ENCODE assay signal across 10 mouse cellular contexts in genomic region chr15:63079825-63080224, GRCm38 (mm10).
A peak's percentile ranks its signal among the peaks of the same experiment; 100 is the strongest.
DNase-seq lines count a peak whose midpoint lies in the region; ATAC-seq and TF ChIP-seq lines count a peak whose summit lies in the region.
"Had no signal": no experiment of that assay in that cellular context is flagged by ENCODE, and none has a peak within 500 bp of the region (broad histone marks: within the 10 kb centered on the region; RNA-seq: fewer than 3 reads in every experiment).

No protein-coding gene starts in this region.

- 35% methylated on average over 4 of the region's 4 CpGs for WGBS in forebrain, embryonic 13.5 days
- WGBS in forebrain, embryonic 11.5 days, result 69% methylated on average over 4 of the region's 4 CpGs
- 71% methylated on average over 4 of the region's 4 CpGs for WGBS in midbrain, embryonic 11.5 days
- 20% methylated on average over 4 of the region's 4 CpGs for WGBS in midbrain, embryonic 16.5 days

- H3K9ac ChIP-seq in forebrain, embryonic 13.5 days, result no peak overlapping the region
- no peak overlapping the region for H3K9ac ChIP-seq in forebrain, embryonic 11.5 days (ENCODE audit: low read length)
- H3K9ac ChIP-seq in midbrain, embryonic 11.5 days (ENCODE audit: low read length), result no peak overlapping the region
- no peak overlapping the region for H3K9ac ChIP-seq in midbrain, embryonic 16.5 days (ENCODE audit: low read depth, low read length)

- H3K27ac ChIP-seq in forebrain, embryonic 13.5 days, result no peak overlapping the region
- H3K27ac ChIP-seq in forebrain, embryonic 11.5 days (ENCODE audit: low read depth, low read length), result no peak overlapping the region
- H3K27ac ChIP-seq in midbrain, embryonic 11.5 days (ENCODE audit: low read depth, low read length), result no peak overlapping the region
- H3K27ac ChIP-seq in midbrain, embryonic 16.5 days (ENCODE audit: low read length), result no peak overlapping the region
- no peak overlapping the region for H3K27ac ChIP-seq in gastrocnemius, adult 2 months

- peak; percentile 74 for ATAC-seq in forebrain, embryonic 13.5 days
- no peak; the same call in 1 of the 2 replicates for ATAC-seq in forebrain, embryonic 11.5 days (replicated peaks; ENCODE audit: low FRiP score)
- peak; percentile 58 for ATAC-seq in midbrain, embryonic 11.5 days (ENCODE audit: low FRiP score)
- no peak for ATAC-seq in midbrain, embryonic 16.5 days
- ATAC-seq: Patski had no signal

- intact Hi-C loops in gastrocnemius, adult 2 months (cut with DNase I), result no loop called here

- no peaks in the 10 kb centered on the region for H3K27me3 ChIP-seq in forebrain, embryonic 13.5 days
- H3K27me3 ChIP-seq in forebrain, embryonic 11.5 days (ENCODE audit: control insufficient read depth, insufficient read depth, low read length), result no peaks in the 10 kb centered on the region
- no peaks in the 10 kb centered on the region for H3K27me3 ChIP-seq in midbrain, embryonic 11.5 days (ENCODE audit: control insufficient read depth, insufficient read depth, low read length)
- H3K27me3 ChIP-seq in midbrain, embryonic 16.5 days (ENCODE audit: control insufficient read depth, insufficient read depth, low read depth, low read length), result no peaks in the 10 kb centered on the region
- H3K27me3 ChIP-seq: Patski had no signal

- no peaks in the 10 kb centered on the region for H3K36me3 ChIP-seq in forebrain, embryonic 13.5 days (ENCODE audit: poor library complexity, severe bottlenecking)
- no peaks in the 10 kb centered on the region for H3K36me3 ChIP-seq in forebrain, embryonic 11.5 days (ENCODE audit: control insufficient read depth, insufficient read depth, low read length)
- H3K36me3 ChIP-seq in midbrain, embryonic 11.5 days (ENCODE audit: control insufficient read depth, insufficient read depth, low read length), result no peaks in the 10 kb centered on the region
- H3K36me3 ChIP-seq in midbrain, embryonic 16.5 days (ENCODE audit: control insufficient read depth, insufficient read depth, low read length), result no peaks in the 10 kb centered on the region

- H3K4me3 ChIP-seq in forebrain, embryonic 13.5 days, result no peak overlapping the region
- no peak overlapping the region for H3K4me3 ChIP-seq in forebrain, embryonic 11.5 days (ENCODE audit: low read depth, low read length)
- H3K4me3 ChIP-seq in midbrain, embryonic 11.5 days (ENCODE audit: low read depth, low read length), result no peak overlapping the region
- no peak overlapping the region for H3K4me3 ChIP-seq in midbrain, embryonic 16.5 days (ENCODE audit: low read depth, low read length)
- no peak overlapping the region for H3K4me3 ChIP-seq in gastrocnemius, adult 2 months

- no peak overlapping the region for H3K4me2 ChIP-seq in forebrain, embryonic 13.5 days
- no peak overlapping the region for H3K4me2 ChIP-seq in forebrain, embryonic 11.5 days (ENCODE audit: low read depth, low read length, severe bottlenecking)
- no peak overlapping the region for H3K4me2 ChIP-seq in midbrain, embryonic 11.5 days
- H3K4me2 ChIP-seq in midbrain, embryonic 16.5 days (ENCODE audit: low read length), result no peak overlapping the region

- no peak for DNase-seq in forebrain, embryonic 11.5 days (ENCODE audit: low spot score)
- no peak for DNase-seq in midbrain, embryonic 11.5 days (ENCODE audit: low spot score, missing footprints)
- peak; percentile 52 for DNase-seq in gastrocnemius, adult 2 months
- peak; percentile 45 for DNase-seq in lung, postnatal 10 days
- DNase-seq in thymus, adult 18-20 months, result no peak
- no peak for DNase-seq in adrenal gland, postnatal 25 days
- DNase-seq: right cerebral cortex, postnatal 14 days had no signal

- no peaks in the 10 kb centered on the region for H3K9me3 ChIP-seq in forebrain, embryonic 13.5 days (replicated peaks)
- H3K9me3 ChIP-seq in forebrain, embryonic 11.5 days (ENCODE audit: control insufficient read depth, low read length), result no peaks in the 10 kb centered on the region
- H3K9me3 ChIP-seq in midbrain, embryonic 11.5 days (ENCODE audit: control insufficient read depth, low read length), result no peaks in the 10 kb centered on the region
- no peaks in the 10 kb centered on the region for H3K9me3 ChIP-seq in midbrain, embryonic 16.5 days (replicated peaks; ENCODE audit: control insufficient read depth, low read length, poor library complexity, severe bottlenecking)

- H3K4me1 ChIP-seq in forebrain, embryonic 13.5 days, result no peaks in the 10 kb centered on the region
- no peaks in the 10 kb centered on the region for H3K4me1 ChIP-seq in forebrain, embryonic 11.5 days (replicated peaks; ENCODE audit: control insufficient read depth, insufficient read depth, low read length)
- H3K4me1 ChIP-seq in midbrain, embryonic 11.5 days (ENCODE audit: control insufficient read depth, insufficient read depth, low read length), result no peaks in the 10 kb centered on the region
- no peaks in the 10 kb centered on the region for H3K4me1 ChIP-seq in midbrain, embryonic 16.5 days (ENCODE audit: control insufficient read depth, insufficient read depth, low read length)

- TF ChIP-seq CTCF in gastrocnemius, adult 2 months (IDR thresholded peaks at IDR 0.05), result no peak

Comparison
In these comparisons a context has a peak if more than half of its experiments do, and no peak if none do; other contexts are left out.
1. ATAC-seq: peak in forebrain, embryonic 13.5 days (single experiment) and midbrain, embryonic 11.5 days (single experiment); none in forebrain, embryonic 11.5 days (single experiment) and midbrain, embryonic 16.5 days (single experiment).
2. DNase-seq: peak in gastrocnemius, adult 2 months (single experiment) and lung, postnatal 10 days (single experiment); none in forebrain, embryonic 11.5 days (single experiment), midbrain, embryonic 11.5 days (single experiment), thymus, adult 18-20 months (0 of 2) and adrenal gland, postnatal 25 days (single experiment).